Mouse (Mus musculus): ENCODE measurements around the gene Tnfaip2. TPM values are rescaled to one million over a fixed set of nuclear protein-coding genes. Genes with fewer than 3 reads are reported as not detected.

The Tnfaip2 gene
- polyA plus RNA-seq, 1 experiment from 2014 or later, result 1.9 TPM

DNA sequence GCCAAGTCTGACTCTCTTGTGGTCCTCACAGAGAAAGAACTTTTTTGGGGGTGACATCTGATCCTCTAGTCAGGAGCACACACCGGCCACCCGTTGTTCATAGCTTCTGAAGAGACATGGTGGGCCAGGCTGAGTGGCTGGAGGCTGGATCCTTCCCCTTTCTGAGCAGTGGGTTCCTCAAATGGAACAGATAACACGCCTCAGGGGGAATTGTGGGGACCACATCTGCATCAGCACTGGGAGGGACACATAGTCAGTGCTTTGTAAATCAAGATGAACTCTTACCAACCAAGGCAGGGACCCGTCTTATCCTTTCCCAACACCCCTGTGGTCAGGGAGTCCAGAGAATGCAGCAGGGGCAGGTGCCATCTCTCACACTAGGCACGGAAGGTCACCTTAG lies 22.4 kb upstream of the Tnfaip2 start:
- Histone ChIP-seq H3K4me3 (no peak overlapping the region), H3K9me3 (no peaks in the 10 kb centered on the region), H3K4me2 (no peak overlapping the region), H3K27ac (replicated peaks) (no peak overlapping the region), H3K4me1 (replicated peaks) (peaks cover 26% of the 10 kb centered on the region), H3K9ac (no peak overlapping the region), H3K36me3 (no peaks in the 10 kb centered on the region), H3K27me3 (peaks cover 78% of the 10 kb centered on the region)
- ATAC-seq (ENCODE audit: low read depth), result no peak
- 79% methylated on average over 5 of the region's 5 CpGs for WGBS

GRCm38 (mm10) chr12:111420946-111421709 lies 21.1 kb upstream of the Tnfaip2 start:
- H3K4me3 ChIP-seq, result no peak overlapping the region
- H3K4me2 ChIP-seq, result no peak overlapping the region
- H3K27ac ChIP-seq (replicated peaks), result no peak overlapping the region
- H3K27me3 ChIP-seq, result peaks cover 90% of the 10 kb centered on the region
- ATAC-seq (ENCODE audit: low read depth), result no peak
- WGBS, result 53% methylated on average over 7 of the region's 7 CpGs
- H3K9ac ChIP-seq, result no peak overlapping the region
- H3K4me1 ChIP-seq (replicated peaks), result peaks cover 36% of the 10 kb centered on the region
- H3K36me3 ChIP-seq, result no peaks in the 10 kb centered on the region
- no peaks in the 10 kb centered on the region for H3K9me3 ChIP-seq

- H3K9ac ChIP-seq, result no peak overlapping the region
- H3K36me3 ChIP-seq, result no peaks in the 10 kb centered on the region
- 31% methylated on average over 5 of the region's 5 CpGs for WGBS
- no peak overlapping the region for H3K27ac ChIP-seq (replicated peaks)
- no peak for ATAC-seq (ENCODE audit: low read depth)
- H3K27me3 ChIP-seq, result peaks cover 94% of the 10 kb centered on the region
- no peak overlapping the region for H3K4me3 ChIP-seq
- peaks cover 27% of the 10 kb centered on the region for H3K4me1 ChIP-seq (replicated peaks)
- H3K9me3 ChIP-seq, result no peaks in the 10 kb centered on the region
- no peak overlapping the region; the same call in 1 of the 2 replicates for H3K4me2 ChIP-seq
Observed at GRCm38 (mm10) chr12:111422852-111423251, 19.4 kb upstream of the Tnfaip2 start.

DNA sequence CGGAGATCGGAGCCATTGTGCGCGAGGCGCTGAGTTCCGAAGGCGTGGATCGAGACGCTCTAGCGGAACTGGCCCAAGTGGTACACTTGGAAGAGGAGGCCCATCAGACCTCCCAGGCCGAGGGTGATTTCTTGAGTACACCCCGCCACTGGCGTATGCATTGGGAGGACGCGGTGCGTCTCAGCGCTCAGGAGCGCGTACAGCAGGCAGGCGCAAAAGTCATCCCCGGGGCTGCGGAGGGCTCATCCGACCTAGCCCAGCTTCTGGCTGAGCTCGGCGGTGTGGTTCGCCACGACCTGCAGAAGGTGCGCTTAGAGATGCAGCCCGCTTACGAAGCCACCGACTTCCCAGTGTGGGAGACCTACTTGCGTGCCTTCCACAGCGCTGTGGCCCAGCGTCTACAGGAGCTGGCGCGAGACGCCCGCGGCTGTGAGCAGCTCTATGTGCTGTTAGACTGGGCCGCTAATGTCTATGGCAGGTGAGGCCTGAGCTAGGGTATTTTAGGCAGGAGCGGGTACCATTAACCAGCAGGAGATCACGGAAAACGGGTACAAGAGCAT lies 18.6 kb upstream of the Tnfaip2 start:
- peak overlapping the region; percentile 30 for H3K4me3 ChIP-seq
- no peaks in the 10 kb centered on the region for H3K36me3 ChIP-seq

DNA sequence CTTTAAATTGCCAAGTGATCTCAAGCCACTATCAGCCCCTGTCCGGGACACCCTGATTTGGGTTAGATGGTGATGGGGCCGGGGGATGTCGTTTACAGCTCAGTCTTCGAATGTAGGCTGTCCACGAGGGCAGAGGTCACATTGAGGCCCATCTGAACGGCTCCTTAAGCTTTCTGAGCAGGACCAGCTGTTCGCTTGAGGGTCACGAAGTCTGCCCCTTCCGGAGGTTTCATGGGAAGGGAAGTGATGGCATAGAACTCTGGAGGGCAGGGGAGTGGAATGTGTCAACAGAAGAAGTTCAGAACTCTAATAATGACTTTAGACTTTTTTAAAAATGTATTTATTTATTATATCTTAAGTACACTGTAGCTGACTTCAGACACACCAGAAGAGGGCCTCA lies 17.7 kb upstream of the Tnfaip2 start:
- H3K9ac ChIP-seq, result no peak overlapping the region
- H3K27ac ChIP-seq (replicated peaks), result no peak overlapping the region
- no peak overlapping the region for H3K4me2 ChIP-seq
- H3K9me3 ChIP-seq, result no peaks in the 10 kb centered on the region
- no peaks in the 10 kb centered on the region for H3K36me3 ChIP-seq
- WGBS, result 21% methylated on average over 9 of the region's 9 CpGs
- H3K27me3 ChIP-seq, result peaks cover 95% of the 10 kb centered on the region
- no peak overlapping the region for H3K4me3 ChIP-seq
- no peak for ATAC-seq (ENCODE audit: low read depth)
- H3K4me1 ChIP-seq (replicated peaks), result peaks cover 44% of the 10 kb centered on the region

More for the DNA sequence above, 18.6 kb upstream of the Tnfaip2 start:
- Histone ChIP-seq H3K9me3 (no peaks in the 10 kb centered on the region), H3K4me1 (replicated peaks) (peaks cover 35% of the 10 kb centered on the region), H3K27me3 (peaks cover 96% of the 10 kb centered on the region), H3K4me2 (peak overlapping the region; percentile 54), H3K9ac (peak overlapping the region; percentile 52; the same call in 1 of the 2 replicates), H3K27ac (replicated peaks) (no peak overlapping the region)
- WGBS, result 2% methylated on average over 43 of the region's 43 CpGs
- ATAC-seq (ENCODE audit: low read depth), result no peak

DNA sequence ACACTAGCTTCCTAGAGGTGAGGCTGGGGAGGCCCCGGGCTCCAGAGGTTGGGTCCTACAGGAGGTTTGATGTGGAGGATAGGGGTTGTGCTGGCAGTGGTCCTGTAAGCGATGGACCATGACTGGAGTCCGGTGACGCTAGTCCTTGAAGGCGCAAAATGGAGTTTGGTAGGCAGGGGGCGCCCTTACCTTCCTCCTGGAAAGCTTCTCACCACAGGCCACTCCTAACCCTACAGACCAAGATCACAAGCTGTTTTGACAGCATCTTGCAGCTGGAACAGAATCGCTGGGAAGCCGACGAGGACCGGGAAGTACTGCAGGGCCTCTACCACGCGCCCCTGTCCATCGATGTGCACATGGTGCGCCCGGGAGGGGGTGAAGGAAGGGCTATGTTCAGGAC lies 17.0 kb upstream of the Tnfaip2 start:
- no peaks in the 10 kb centered on the region for H3K9me3 ChIP-seq
- peaks cover 49% of the 10 kb centered on the region for H3K4me1 ChIP-seq (replicated peaks)
- H3K4me2 ChIP-seq, result no peak overlapping the region
- 0 out of 2 replicates have a peak, but pooled peaks have one; percentile 17 for ATAC-seq (ENCODE audit: low read depth)
- H3K27me3 ChIP-seq, result peaks cover 96% of the 10 kb centered on the region
- no peak overlapping the region for H3K9ac ChIP-seq
- H3K27ac ChIP-seq (replicated peaks), result no peak overlapping the region
- H3K4me3 ChIP-seq, result no peak overlapping the region
- no peaks in the 10 kb centered on the region for H3K36me3 ChIP-seq
- WGBS, result 4% methylated on average over 15 of the region's 15 CpGs

GRCm38 (mm10) chr12:111425789-111426460 lies 16.3 kb upstream of the Tnfaip2 start:
- peaks cover 54% of the 10 kb centered on the region for H3K4me1 ChIP-seq (replicated peaks)
- no peak overlapping the region for H3K27ac ChIP-seq (replicated peaks)
- 17% methylated on average over 29 of the region's 29 CpGs for WGBS
- H3K4me2 ChIP-seq, result peak overlapping the region; percentile 24; the same call in 1 of the 2 replicates
- ATAC-seq (ENCODE audit: low read depth), result 0 out of 2 replicates have a peak, but pooled peaks have one; percentile 51
- no peaks in the 10 kb centered on the region for H3K36me3 ChIP-seq
- H3K4me3 ChIP-seq, result no peak overlapping the region
- no peak overlapping the region for H3K9ac ChIP-seq
- peaks cover 97% of the 10 kb centered on the region for H3K27me3 ChIP-seq
- H3K9me3 ChIP-seq, result no peaks in the 10 kb centered on the region

GRCm38 (mm10) chr12:111427438-111428113 lies 14.7 kb upstream of the Tnfaip2 start:
- H3K27me3 ChIP-seq, result peaks cover 97% of the 10 kb centered on the region
- no peak for ATAC-seq (ENCODE audit: low read depth)

GRCm38 (mm10) chr12:111428364-111428763 lies 13.9 kb upstream of the Tnfaip2 start:
- H3K9me3 ChIP-seq, result no peaks in the 10 kb centered on the region
- no peak overlapping the region for H3K27ac ChIP-seq (replicated peaks)
- peaks cover 93% of the 10 kb centered on the region for H3K27me3 ChIP-seq
- ATAC-seq (ENCODE audit: low read depth), result no peak
- H3K36me3 ChIP-seq, result no peaks in the 10 kb centered on the region
- H3K4me3 ChIP-seq, result no peak overlapping the region; the same call in 1 of the 2 replicates
- H3K4me2 ChIP-seq, result 0 out of 2 replicates have a peak overlapping the region, but pooled peaks have one; percentile 62
- peaks cover 51% of the 10 kb centered on the region for H3K4me1 ChIP-seq (replicated peaks)
- 21% methylated on average over 8 of the region's 8 CpGs for WGBS
- H3K9ac ChIP-seq, result peak overlapping the region; percentile 23; the same call in 1 of the 2 replicates

More at GRCm38 (mm10) chr12:111427438-111428113, 14.7 kb upstream of the Tnfaip2 start:
- Histone ChIP-seq H3K9me3 (no peaks in the 10 kb centered on the region), H3K9ac (no peak overlapping the region), H3K27ac (replicated peaks) (no peak overlapping the region), H3K36me3 (no peaks in the 10 kb centered on the region), H3K4me3 (no peak overlapping the region), H3K4me1 (replicated peaks) (peaks cover 54% of the 10 kb centered on the region), H3K4me2 (no peak overlapping the region)
- WGBS, result 39% methylated on average over 12 of the region's 12 CpGs

GRCm38 (mm10) chr12:111428961-111429911 lies 13.0 kb upstream of the Tnfaip2 start:
- no peaks in the 10 kb centered on the region for H3K9me3 ChIP-seq
- no peak overlapping the region for H3K27ac ChIP-seq (replicated peaks)
- no peak for ATAC-seq (ENCODE audit: low read depth)
- H3K4me2 ChIP-seq, result peak overlapping the region; percentile 62
- peaks cover 44% of the 10 kb centered on the region for H3K4me1 ChIP-seq (replicated peaks)
- peaks cover 84% of the 10 kb centered on the region for H3K27me3 ChIP-seq
- H3K36me3 ChIP-seq, result no peaks in the 10 kb centered on the region
- H3K4me3 ChIP-seq, result peak overlapping the region; percentile 34
- under 1% methylated on average over 40 of the region's 40 CpGs for WGBS
- H3K9ac ChIP-seq, result peak overlapping the region; percentile 61

All from neural tube, embryonic 13.5 days (tissue).